Mouse (Mus musculus): ENCODE data around the gene Gm14137. TPM values are rescaled to one million over a fixed set of nuclear protein-coding genes. Genes with fewer than 3 reads are reported as not detected.

Gm14137 gene
- polyA plus RNA-seq, 1 experiment from 2014 or later = 0.08 TPM

DNA sequence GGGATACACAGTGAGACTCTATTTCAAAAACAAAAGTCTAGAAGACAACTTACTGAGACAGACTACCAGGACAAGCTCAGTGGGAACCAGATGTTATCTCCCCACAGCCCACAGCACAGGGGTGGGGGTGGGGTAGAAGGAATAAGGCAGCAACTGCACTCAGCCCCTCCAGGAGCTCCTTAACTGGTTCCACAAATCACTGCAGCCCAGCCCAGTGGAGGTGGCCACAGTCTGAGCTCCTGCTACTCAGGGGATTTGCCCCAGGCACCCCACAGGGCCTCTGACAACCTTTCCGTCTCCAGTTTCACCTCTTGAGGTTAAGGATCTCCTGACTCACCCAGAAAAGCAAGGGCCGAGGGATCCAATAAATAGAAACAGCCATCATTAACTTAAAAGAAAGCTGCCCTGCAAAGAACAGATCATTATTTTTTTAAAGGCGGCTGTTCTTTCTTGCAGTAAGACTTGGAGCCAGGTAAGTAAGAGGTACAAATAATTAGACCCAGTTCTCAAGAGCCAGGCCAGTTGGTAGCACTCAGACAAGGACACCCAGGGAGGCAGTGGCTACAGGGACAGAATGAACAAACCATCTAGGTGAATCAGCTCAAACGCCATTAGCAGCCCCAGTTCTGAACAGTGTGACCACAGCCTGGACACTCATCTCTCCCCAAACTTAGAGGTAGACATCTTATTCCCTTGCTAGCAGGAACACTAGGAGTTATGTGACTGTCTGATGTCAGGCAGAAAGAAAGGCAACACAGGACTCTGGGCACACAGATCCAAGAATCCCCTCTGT, 22.2 kb downstream of the Gm14137 start:
- Histone ChIP-seq H3K9me3 (ENCODE audit: control insufficient read depth) (no peaks in the 10 kb centered on the region), H3K27ac (ENCODE audit: low read depth, low read length) (no peak overlapping the region), H3K4me1 (replicated peaks; ENCODE audit: control insufficient read depth, insufficient read depth, low read length) (no peaks in the 10 kb centered on the region), H3K4me3 (ENCODE audit: low read depth, low read length) (no peak overlapping the region), H3K4me2 (replicated peaks; ENCODE audit: low read depth) (no peak overlapping the region), H3K27me3 (replicated peaks; ENCODE audit: control insufficient read depth, insufficient read depth, low read length) (no peaks in the 10 kb centered on the region), H3K36me3 (ENCODE audit: control insufficient read depth, insufficient read depth) (no peaks in the 10 kb centered on the region), H3K9ac (ENCODE audit: low read depth, low read length) (no peak overlapping the region)
- no peak for ATAC-seq
- WGBS = 59% methylated on average over 4 of the region's 4 CpGs
- TF ChIP-seq CTCF (IDR thresholded peaks at IDR 0.05; ENCODE audit: low read depth) = no peak

DNA sequence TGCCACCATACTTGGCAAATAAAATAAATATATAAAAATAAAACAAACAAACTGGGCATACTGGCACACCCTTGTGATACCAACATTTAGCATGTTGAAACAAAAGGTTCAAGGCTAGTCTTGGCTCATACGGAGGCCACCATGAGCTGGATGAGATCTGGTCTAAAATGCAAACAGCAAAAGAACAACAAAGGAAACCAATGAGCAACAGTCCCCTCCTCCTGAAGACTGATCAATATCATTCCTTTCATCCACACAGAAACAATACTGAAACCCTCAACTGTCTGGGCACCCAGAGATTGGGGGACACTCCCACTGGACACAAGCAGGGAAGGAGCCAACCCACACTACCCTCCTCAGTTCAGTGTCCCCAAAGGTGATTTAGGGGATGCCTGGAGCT, 23.2 kb downstream of the Gm14137 start:
- Histone ChIP-seq H3K4me1 (replicated peaks; ENCODE audit: control insufficient read depth, insufficient read depth, low read length) (no peaks in the 10 kb centered on the region), H3K27ac (ENCODE audit: low read depth, low read length) (no peak overlapping the region), H3K4me3 (ENCODE audit: low read depth, low read length) (no peak overlapping the region), H3K4me2 (replicated peaks; ENCODE audit: low read depth) (no peak overlapping the region), H3K36me3 (ENCODE audit: control insufficient read depth, insufficient read depth) (no peaks in the 10 kb centered on the region), H3K9me3 (ENCODE audit: control insufficient read depth) (no peaks in the 10 kb centered on the region), H3K27me3 (replicated peaks; ENCODE audit: control insufficient read depth, insufficient read depth, low read length) (no peaks in the 10 kb centered on the region), H3K9ac (ENCODE audit: low read depth, low read length) (no peak overlapping the region)
- TF ChIP-seq CTCF (IDR thresholded peaks at IDR 0.05; ENCODE audit: low read depth) = no peak
- 71% methylated on average over 1 of the region's 1 CpGs for WGBS
- ATAC-seq = no peak

GRCm38 (mm10) chr2:119198049-119198448, 23.7 kb downstream of the Gm14137 start:
- H3K27me3 ChIP-seq (replicated peaks; ENCODE audit: control insufficient read depth, insufficient read depth, low read length) = no peaks in the 10 kb centered on the region
- no peaks in the 10 kb centered on the region for H3K36me3 ChIP-seq (ENCODE audit: control insufficient read depth, insufficient read depth)
- H3K27ac ChIP-seq (ENCODE audit: low read depth, low read length) = no peak overlapping the region
- no peak for ATAC-seq
- 50% methylated on average over 1 of the region's 1 CpGs for WGBS
- no peaks in the 10 kb centered on the region for H3K9me3 ChIP-seq (ENCODE audit: control insufficient read depth)
- H3K4me2 ChIP-seq (replicated peaks; ENCODE audit: low read depth) = no peak overlapping the region
- no peaks in the 10 kb centered on the region for H3K4me1 ChIP-seq (replicated peaks; ENCODE audit: control insufficient read depth, insufficient read depth, low read length)
- H3K4me3 ChIP-seq (ENCODE audit: low read depth, low read length) = no peak overlapping the region
- no peak for TF ChIP-seq CTCF (IDR thresholded peaks at IDR 0.05; ENCODE audit: low read depth)
- H3K9ac ChIP-seq (ENCODE audit: low read depth, low read length) = no peak overlapping the region

DNA sequence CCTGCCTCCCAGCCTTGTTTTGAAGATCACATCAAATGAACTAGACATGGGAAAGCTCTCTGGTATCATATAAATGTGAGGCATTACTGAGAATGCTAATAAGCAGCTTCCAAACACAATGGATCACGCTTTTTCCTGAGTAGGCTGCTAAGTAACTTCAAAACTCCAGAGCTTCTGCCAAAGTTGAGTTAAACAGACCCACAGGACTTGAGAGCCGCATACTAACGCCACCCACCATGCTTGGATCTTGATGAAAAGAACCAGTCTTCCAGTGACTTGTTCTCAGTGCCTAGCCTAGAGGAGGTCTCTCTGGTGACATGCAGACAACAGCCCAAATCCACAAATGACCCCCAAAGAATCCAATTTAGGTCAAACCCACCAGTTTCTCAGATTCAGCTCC, 24.6 kb downstream of the Gm14137 start:
- 79% methylated on average over 3 of the region's 3 CpGs for WGBS
- Histone ChIP-seq H3K9me3 (ENCODE audit: control insufficient read depth) (no peaks in the 10 kb centered on the region), H3K9ac (ENCODE audit: low read depth, low read length) (no peak overlapping the region), H3K4me3 (ENCODE audit: low read depth, low read length) (no peak overlapping the region), H3K4me2 (replicated peaks; ENCODE audit: low read depth) (no peak overlapping the region), H3K27ac (ENCODE audit: low read depth, low read length) (no peak overlapping the region), H3K36me3 (ENCODE audit: control insufficient read depth, insufficient read depth) (no peaks in the 10 kb centered on the region), H3K4me1 (replicated peaks; ENCODE audit: control insufficient read depth, insufficient read depth, low read length) (peaks cover 6% of the 10 kb centered on the region; the same call in 1 of the 2 replicates), H3K27me3 (replicated peaks; ENCODE audit: control insufficient read depth, insufficient read depth, low read length) (no peaks in the 10 kb centered on the region)
- no peak for TF ChIP-seq CTCF (IDR thresholded peaks at IDR 0.05; ENCODE audit: low read depth)
- no peak for ATAC-seq

- H3K4me3 ChIP-seq (ENCODE audit: low read depth, low read length) = no peak overlapping the region
- H3K4me1 ChIP-seq (replicated peaks; ENCODE audit: control insufficient read depth, insufficient read depth, low read length) = peaks cover 6% of the 10 kb centered on the region; the same call in 1 of the 2 replicates
- H3K27ac ChIP-seq (ENCODE audit: low read depth, low read length) = 0 out of 2 replicates have a peak overlapping the region, but pooled peaks have one; percentile 12
- 22% methylated on average over 5 of the region's 5 CpGs for WGBS
- no peak for TF ChIP-seq CTCF (IDR thresholded peaks at IDR 0.05; ENCODE audit: low read depth)
- ATAC-seq = peak; percentile 85
- no peaks in the 10 kb centered on the region for H3K9me3 ChIP-seq (ENCODE audit: control insufficient read depth)
- no peaks in the 10 kb centered on the region for H3K36me3 ChIP-seq (ENCODE audit: control insufficient read depth, insufficient read depth)
- no peak overlapping the region for H3K4me2 ChIP-seq (replicated peaks; ENCODE audit: low read depth)
- no peak overlapping the region for H3K9ac ChIP-seq (ENCODE audit: low read depth, low read length)
- no peaks in the 10 kb centered on the region for H3K27me3 ChIP-seq (replicated peaks; ENCODE audit: control insufficient read depth, insufficient read depth, low read length)
Observed at GRCm38 (mm10) chr2:119202914-119203453, 28.7 kb downstream of the Gm14137 start.

DNA sequence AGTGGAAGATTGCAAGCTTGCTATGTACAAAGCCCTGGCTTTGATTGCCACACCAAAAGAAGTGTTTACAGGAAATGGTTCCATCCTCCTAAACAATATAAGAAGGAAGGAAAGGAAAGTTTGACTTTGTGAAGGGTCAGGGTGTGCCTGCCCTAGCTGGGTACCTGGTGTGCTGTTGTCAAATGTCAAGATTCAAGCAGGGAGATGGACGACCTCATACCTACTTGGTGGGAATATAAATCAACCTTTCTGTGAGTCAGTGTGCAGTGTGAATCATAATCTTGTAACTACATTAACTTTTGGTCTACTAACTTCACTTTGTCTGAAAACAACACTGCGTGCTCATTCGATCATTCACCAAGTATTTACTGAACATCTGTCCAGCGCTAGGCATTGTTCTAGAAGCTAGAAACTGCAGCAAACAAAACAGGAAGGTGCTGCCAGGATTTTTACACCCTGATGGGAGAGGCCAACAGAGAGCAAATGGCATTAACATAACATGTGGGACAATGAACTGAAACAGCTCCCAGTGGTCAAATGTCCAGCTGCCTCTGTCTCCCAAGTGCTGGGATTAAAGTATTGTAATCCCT, 29.7 kb downstream of the Gm14137 start:
- Histone ChIP-seq H3K36me3 (ENCODE audit: control insufficient read depth, insufficient read depth) (no peaks in the 10 kb centered on the region), H3K4me2 (replicated peaks; ENCODE audit: low read depth) (no peak overlapping the region), H3K9me3 (ENCODE audit: control insufficient read depth) (no peaks in the 10 kb centered on the region), H3K4me3 (ENCODE audit: low read depth, low read length) (no peak overlapping the region), H3K9ac (ENCODE audit: low read depth, low read length) (no peak overlapping the region), H3K27ac (ENCODE audit: low read depth, low read length) (peak overlapping the region; percentile 54; the same call in 1 of the 2 replicates), H3K27me3 (replicated peaks; ENCODE audit: control insufficient read depth, insufficient read depth, low read length) (no peaks in the 10 kb centered on the region), H3K4me1 (replicated peaks; ENCODE audit: control insufficient read depth, insufficient read depth, low read length) (peaks cover 6% of the 10 kb centered on the region; the same call in 1 of the 2 replicates)
- TF ChIP-seq CTCF (IDR thresholded peaks at IDR 0.05; ENCODE audit: low read depth) = no peak
- no peak for ATAC-seq
- 70% methylated on average over 4 of the region's 4 CpGs for WGBS

All from intestine, postnatal 0 days (tissue).